In the genomic region with DNA sequence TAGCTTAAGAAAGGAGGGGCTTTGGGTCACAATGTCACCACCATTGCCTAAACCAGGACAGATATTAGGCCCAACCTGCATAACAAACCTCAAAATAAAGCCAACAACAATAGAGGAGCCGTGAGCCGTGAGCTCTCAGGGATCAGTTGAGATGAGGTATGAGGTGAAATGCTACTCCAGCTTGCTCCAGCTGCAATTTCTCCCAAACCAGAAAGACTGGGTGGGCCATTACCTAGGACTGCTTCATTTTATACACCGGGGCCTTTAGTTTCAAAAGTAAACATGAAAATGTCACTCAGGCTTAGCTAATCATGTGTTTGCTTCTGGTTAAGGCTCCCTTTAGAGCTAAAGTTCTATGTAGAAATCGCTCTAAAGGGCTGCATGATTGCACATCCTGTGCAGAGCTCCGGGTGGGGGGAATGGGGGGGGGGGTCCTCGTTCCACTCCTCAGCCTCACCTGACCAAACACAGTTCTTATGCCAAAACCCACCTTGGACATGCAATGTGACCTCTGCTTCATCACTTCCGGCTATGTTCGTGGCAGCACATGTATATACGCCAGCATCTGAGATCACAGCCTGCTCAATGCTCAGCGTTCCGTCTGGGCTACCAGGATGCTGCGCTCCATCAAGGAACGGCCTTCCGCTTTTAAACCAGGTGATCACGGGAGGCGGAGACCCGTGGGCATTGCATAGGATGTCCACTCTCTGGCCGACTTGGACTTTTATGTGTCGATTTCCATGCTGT, we compare ENCODE assay signal across 15 mouse cellular contexts.
DNase-seq lines count a peak whose midpoint lies in the region; ATAC-seq and TF ChIP-seq lines count a peak whose summit lies in the region.
"Had no signal": no experiment of that assay in that cellular context is flagged by ENCODE, and none has a peak within 500 bp of the region (broad histone marks: within the 10 kb centered on the region; RNA-seq: fewer than 3 reads in every experiment).

No protein-coding gene starts in this region.

- peak; percentile 23; the same call in 1 of the 2 replicates for ATAC-seq in forebrain, embryonic 14.5 days
- ATAC-seq in forebrain, postnatal 0 days: no peak
- ATAC-seq in lung, embryonic 14.5 days (ENCODE audit: insufficient read depth): peak; percentile 65
- peak; percentile 86 for ATAC-seq in embryonic facial prominence, embryonic 12.5 days (ENCODE audit: insufficient number of reproducible peaks, insufficient read depth, low FRiP score, low TSS enrichment)
- ATAC-seq: liver, postnatal 0 days had no signal

- H3K27ac ChIP-seq in forebrain, embryonic 14.5 days (ENCODE audit: low read depth, low read length): no peak overlapping the region
- no peak overlapping the region for H3K27ac ChIP-seq in forebrain, postnatal 0 days (ENCODE audit: low read depth, low read length)
- H3K27ac ChIP-seq in lung, embryonic 14.5 days (ENCODE audit: low read depth): peak overlapping the region; percentile 27; the same call in 1 of the 2 replicates
- peak overlapping the region; percentile 61 for H3K27ac ChIP-seq in embryonic facial prominence, embryonic 12.5 days
- H3K27ac ChIP-seq in limb, embryonic 10.5 days: peak overlapping the region; percentile 73
- H3K27ac ChIP-seq: intestine, embryonic 15.5 days; neural tube, embryonic 15.5 days had no signal

- no peak for DNase-seq in forebrain, embryonic 14.5 days (ENCODE audit: low spot score)
- DNase-seq in forebrain, postnatal 0 days: no peak
- no peak for DNase-seq in lung, embryonic 14.5 days
- no peak for DNase-seq in lung, postnatal 14 days
- no peak for DNase-seq in limb, embryonic 10.5 days (ENCODE audit: low spot score)
- DNase-seq in left cerebral cortex, adult 11 months (ENCODE audit: low spot score): no peak
- no peak for DNase-seq in cerebellum, adult 9-10 months
- DNase-seq: cerebellum, postnatal 36 days; left cerebral cortex, postnatal 4 days; liver, postnatal 0 days; lung, postnatal 4 days; thymus, postnatal 14 days had no signal

- 80% methylated on average over 19 of the region's 19 CpGs for WGBS in forebrain, embryonic 14.5 days
- 77% methylated on average over 19 of the region's 19 CpGs for WGBS in forebrain, postnatal 0 days
- 68% methylated on average over 19 of the region's 19 CpGs for WGBS in lung, embryonic 14.5 days
- 72% methylated on average over 19 of the region's 19 CpGs for WGBS in embryonic facial prominence, embryonic 12.5 days
- 84% methylated on average over 19 of the region's 19 CpGs for WGBS in limb, embryonic 10.5 days

- H3K9me3 ChIP-seq in forebrain, embryonic 14.5 days (replicated peaks; ENCODE audit: control insufficient read depth, low read length): no peaks in the 10 kb centered on the region
- no peaks in the 10 kb centered on the region for H3K9me3 ChIP-seq in forebrain, postnatal 0 days (ENCODE audit: low read length)
- no peaks in the 10 kb centered on the region for H3K9me3 ChIP-seq in lung, embryonic 14.5 days (ENCODE audit: low read depth, low read length)
- no peaks in the 10 kb centered on the region for H3K9me3 ChIP-seq in embryonic facial prominence, embryonic 12.5 days
- H3K9me3 ChIP-seq in limb, embryonic 10.5 days (replicated peaks): no peaks in the 10 kb centered on the region
- H3K9me3 ChIP-seq: intestine, embryonic 15.5 days; neural tube, embryonic 15.5 days had no signal

- no peaks in the 10 kb centered on the region for H3K4me1 ChIP-seq in forebrain, embryonic 14.5 days (ENCODE audit: control insufficient read depth, insufficient read depth, low read length)
- no peaks in the 10 kb centered on the region for H3K4me1 ChIP-seq in forebrain, postnatal 0 days (ENCODE audit: insufficient read depth)
- no peaks in the 10 kb centered on the region for H3K4me1 ChIP-seq in lung, embryonic 14.5 days (ENCODE audit: insufficient read depth)
- H3K4me1 ChIP-seq in embryonic facial prominence, embryonic 12.5 days: 0 out of 2 replicates have a peak, but pooled peaks cover 9% of the 10 kb centered on the region
- peaks cover 19% of the 10 kb centered on the region for H3K4me1 ChIP-seq in limb, embryonic 10.5 days
- H3K4me1 ChIP-seq: intestine, embryonic 15.5 days; neural tube, embryonic 15.5 days had no signal

- H3K4me3 ChIP-seq in forebrain, embryonic 14.5 days (ENCODE audit: low read depth, low read length): no peak overlapping the region
- no peak overlapping the region for H3K4me3 ChIP-seq in forebrain, postnatal 0 days (ENCODE audit: low read depth, low read length)
- H3K4me3 ChIP-seq in lung, embryonic 14.5 days (ENCODE audit: low read depth, low read length): no peak overlapping the region
- no peak overlapping the region for H3K4me3 ChIP-seq in embryonic facial prominence, embryonic 12.5 days
- no peak overlapping the region for H3K4me3 ChIP-seq in limb, embryonic 10.5 days
- H3K4me3 ChIP-seq: intestine, embryonic 15.5 days; neural tube, embryonic 15.5 days had no signal

- no peak overlapping the region for H3K4me2 ChIP-seq in forebrain, embryonic 14.5 days (ENCODE audit: low read length)
- H3K4me2 ChIP-seq in forebrain, postnatal 0 days (ENCODE audit: low read depth): no peak overlapping the region
- H3K4me2 ChIP-seq in lung, embryonic 14.5 days: no peak overlapping the region
- H3K4me2 ChIP-seq in embryonic facial prominence, embryonic 12.5 days (replicated peaks): no peak overlapping the region
- H3K4me2 ChIP-seq: intestine, embryonic 15.5 days; neural tube, embryonic 15.5 days had no signal

- no peak overlapping the region for H3K9ac ChIP-seq in forebrain, embryonic 14.5 days (ENCODE audit: low read length)
- no peak overlapping the region for H3K9ac ChIP-seq in forebrain, postnatal 0 days
- no peak overlapping the region for H3K9ac ChIP-seq in lung, embryonic 14.5 days
- no peak overlapping the region for H3K9ac ChIP-seq in embryonic facial prominence, embryonic 12.5 days
- H3K9ac ChIP-seq: intestine, embryonic 15.5 days; liver, postnatal 0 days; neural tube, embryonic 15.5 days had no signal

- no peaks in the 10 kb centered on the region for H3K36me3 ChIP-seq in forebrain, embryonic 14.5 days (ENCODE audit: control insufficient read depth, insufficient read depth, low read length)
- H3K36me3 ChIP-seq in forebrain, postnatal 0 days (ENCODE audit: insufficient read depth): no peaks in the 10 kb centered on the region
- H3K36me3 ChIP-seq in lung, embryonic 14.5 days (ENCODE audit: insufficient read depth): no peaks in the 10 kb centered on the region
- peaks cover 24% of the 10 kb centered on the region for H3K36me3 ChIP-seq in embryonic facial prominence, embryonic 12.5 days
- H3K36me3 ChIP-seq in limb, embryonic 10.5 days: peaks cover 37% of the 10 kb centered on the region
- H3K36me3 ChIP-seq: intestine, embryonic 15.5 days; neural tube, embryonic 15.5 days had no signal

- H3K27me3 ChIP-seq in forebrain, embryonic 14.5 days (replicated peaks; ENCODE audit: control insufficient read depth, insufficient read depth, low read length): no peaks in the 10 kb centered on the region
- H3K27me3 ChIP-seq in forebrain, postnatal 0 days (ENCODE audit: insufficient read depth, low read length): no peaks in the 10 kb centered on the region
- H3K27me3 ChIP-seq in lung, embryonic 14.5 days (ENCODE audit: insufficient read depth, low read length): no peaks in the 10 kb centered on the region
- no peaks in the 10 kb centered on the region for H3K27me3 ChIP-seq in embryonic facial prominence, embryonic 12.5 days
- no peaks in the 10 kb centered on the region for H3K27me3 ChIP-seq in limb, embryonic 10.5 days (ENCODE audit: low read depth, poor library complexity, severe bottlenecking)
- H3K27me3 ChIP-seq: intestine, embryonic 15.5 days; neural tube, embryonic 15.5 days had no signal

- TF ChIP-seq CTCF in forebrain, postnatal 0 days (IDR thresholded peaks at IDR 0.05; ENCODE audit: low read depth): no peak
- no peak for TF ChIP-seq CTCF in lung, embryonic 14.5 days (IDR thresholded peaks at IDR 0.05; ENCODE audit: low read depth)

Comparison
In these comparisons a context has a peak if more than half of its experiments do, and no peak if none do; other contexts are left out.
1. H3K27ac ChIP-seq: peak in lung, embryonic 14.5 days (single experiment), embryonic facial prominence, embryonic 12.5 days (single experiment) and limb, embryonic 10.5 days (single experiment); none in forebrain, embryonic 14.5 days (single experiment) and forebrain, postnatal 0 days (single experiment).